Mouse (Mus musculus) right cerebral cortex, postnatal 14 days (tissue): ENCODE measurements around the gene Fn1.

ENCODE experiments used
- DNase-seq: peaks from one replicate; pipeline ENCODE4 v3.0.0; 2022

Gene Fn1

DNA sequence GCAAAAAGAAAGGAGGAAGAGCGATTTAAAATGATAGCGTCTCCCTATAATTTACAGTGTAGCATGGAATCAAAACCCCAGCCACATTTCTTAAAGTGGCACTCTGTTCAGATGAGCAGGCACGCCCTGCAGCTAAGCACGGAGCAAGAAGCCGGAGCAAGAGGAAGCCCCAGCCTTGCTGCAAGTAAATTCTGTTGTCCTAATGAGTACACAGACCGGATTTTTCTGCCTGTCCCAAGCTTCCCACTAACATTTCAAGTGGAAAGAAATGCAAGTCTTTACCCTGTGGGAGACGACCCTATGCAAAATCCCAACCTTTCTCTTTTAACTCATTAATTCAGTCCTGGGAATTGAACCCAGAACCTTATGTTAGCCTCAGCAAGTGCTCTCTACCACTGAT lies 4.8 kb downstream of the Fn1 start:
- DNase-seq, result no peak

GRCm38 (mm10) chr1:71646774-71647173 lies 6.2 kb downstream of the Fn1 start:
- DNase-seq, result no peak

DNA sequence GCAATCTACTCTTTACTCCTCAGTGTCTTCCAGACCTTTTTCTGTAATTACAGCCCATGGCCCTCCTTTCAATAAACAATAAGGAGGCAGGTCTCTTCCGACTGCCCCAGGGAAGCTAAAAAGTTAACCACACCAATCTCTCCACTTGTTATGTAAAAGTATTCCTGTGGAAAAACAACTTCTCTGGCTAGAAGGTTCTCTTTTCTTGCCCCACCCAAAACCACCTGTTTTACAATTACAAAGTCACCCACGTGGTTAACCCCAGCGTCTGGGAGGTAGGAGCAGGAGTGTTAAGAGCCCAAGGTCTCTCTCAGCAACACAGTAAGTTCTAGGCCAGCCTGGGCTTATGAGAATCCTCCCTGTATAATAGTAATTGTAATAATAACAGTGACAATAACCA lies 7.0 kb downstream of the Fn1 start:
- DNase-seq, result no peak

DNA sequence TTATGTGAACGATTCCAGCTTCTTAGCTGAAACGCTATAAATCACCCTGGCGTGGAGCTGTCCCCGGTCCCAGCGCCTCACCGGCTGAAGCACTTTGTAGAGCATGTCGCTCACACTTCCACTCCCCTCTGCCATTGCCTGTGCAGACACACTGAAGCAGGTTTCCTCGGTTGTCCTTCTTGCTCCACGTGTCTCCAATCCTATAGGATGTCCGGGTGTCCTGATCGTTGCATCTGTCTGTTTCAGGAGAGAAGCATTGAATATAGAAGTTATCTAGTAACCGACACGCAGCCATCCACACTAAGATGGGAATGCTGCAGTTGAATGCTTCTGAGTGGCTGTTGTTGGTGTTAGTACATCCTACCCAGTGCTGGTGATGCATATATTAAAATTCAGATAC lies 7.5 kb downstream of the Fn1 start:
- no peak for DNase-seq

GRCm38 (mm10) chr1:71642794-71643193 lies 10.2 kb downstream of the Fn1 start:
- no peak for DNase-seq

GRCm38 (mm10) chr1:71641206-71641605 lies 11.8 kb downstream of the Fn1 start:
- no peak for DNase-seq

DNA sequence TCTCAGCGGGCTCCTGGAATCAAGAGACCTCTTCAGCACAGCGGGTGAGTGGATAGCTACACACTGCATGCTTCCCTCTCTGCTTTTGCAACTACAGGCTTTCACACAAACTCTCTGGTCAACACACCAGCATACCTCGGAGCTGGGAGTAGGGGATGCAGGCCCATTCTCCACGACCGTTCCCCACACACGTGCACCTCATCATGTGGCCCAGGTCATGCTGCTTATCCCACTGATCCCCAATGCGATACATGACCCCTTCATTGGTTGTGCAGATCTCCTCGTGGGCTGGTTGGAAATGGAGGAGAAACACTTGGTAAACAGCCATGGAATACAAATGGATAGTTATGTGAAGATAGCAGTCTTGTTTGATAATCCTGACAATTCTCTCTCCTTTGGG lies 12.8 kb downstream of the Fn1 start:
- no peak for DNase-seq

DNA sequence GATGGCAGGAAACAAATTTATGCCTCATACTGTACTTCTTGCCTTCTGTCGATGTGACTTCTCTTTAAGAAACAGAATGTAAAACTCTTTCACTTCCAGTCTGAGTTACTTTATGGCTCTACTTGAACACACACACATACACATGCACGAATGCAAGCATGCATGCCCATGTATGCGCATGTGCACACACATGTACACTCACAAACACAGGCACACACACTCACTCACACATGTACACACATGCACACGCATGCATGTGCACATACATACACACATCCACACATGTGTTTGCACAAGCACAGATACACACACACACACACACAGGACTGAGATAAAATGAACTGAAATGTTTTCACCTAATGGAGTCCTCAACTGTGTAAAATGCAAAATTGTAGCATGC lies 16.3 kb downstream of the Fn1 start:
- no peak for DNase-seq

- DNase-seq, result no peak
These were observed 16.9 kb downstream of the Fn1 start for GRCm38 (mm10) chr1:71636116-71636515.

DNA sequence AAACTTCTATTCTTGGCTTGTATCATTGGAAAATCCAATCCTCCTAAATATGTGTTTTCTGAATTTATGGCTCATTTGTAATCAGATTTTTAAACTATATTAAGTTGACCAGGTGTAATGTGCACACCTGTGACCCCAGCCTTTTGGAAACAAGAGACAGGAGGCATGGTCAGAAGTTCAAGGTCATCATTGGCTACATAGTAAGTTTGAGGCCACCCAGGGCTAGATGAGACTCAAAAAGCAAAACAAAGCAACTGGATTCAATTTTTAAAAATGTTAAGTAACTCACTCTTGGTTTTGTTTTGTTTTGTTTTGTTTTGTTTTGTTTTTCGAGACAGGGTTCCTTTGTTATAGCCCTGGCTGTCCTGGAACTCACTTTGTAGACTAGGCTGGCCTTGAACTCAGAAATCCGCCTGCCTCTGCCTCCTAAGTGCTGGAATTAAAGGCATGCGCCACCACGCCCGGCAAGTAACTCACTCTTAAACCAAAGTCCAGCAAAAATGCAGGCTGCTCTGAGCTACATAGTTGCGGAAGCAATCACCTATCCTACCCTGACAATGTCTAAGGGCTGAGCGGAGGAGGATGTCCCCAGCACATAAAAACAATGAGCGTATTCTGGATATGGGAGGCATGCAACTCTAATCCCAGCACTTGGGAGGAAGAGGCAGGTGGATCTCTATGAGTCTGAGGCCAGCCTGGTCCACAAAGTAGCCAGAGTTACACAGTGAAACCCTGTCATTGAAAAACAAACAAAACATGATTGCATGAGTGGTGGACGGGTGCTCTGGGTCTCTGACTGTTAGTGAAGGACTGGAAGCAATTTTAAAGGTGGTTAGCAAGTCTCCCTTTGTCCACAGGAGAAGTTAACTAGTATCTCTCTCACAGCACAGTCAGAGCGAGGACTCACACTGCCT lies 17.6 kb downstream of the Fn1 start:
- DNase-seq, result no peak

GRCm38 (mm10) chr1:71634471-71634981 lies 18.5 kb downstream of the Fn1 start:
- DNase-seq, result no peak

DNA sequence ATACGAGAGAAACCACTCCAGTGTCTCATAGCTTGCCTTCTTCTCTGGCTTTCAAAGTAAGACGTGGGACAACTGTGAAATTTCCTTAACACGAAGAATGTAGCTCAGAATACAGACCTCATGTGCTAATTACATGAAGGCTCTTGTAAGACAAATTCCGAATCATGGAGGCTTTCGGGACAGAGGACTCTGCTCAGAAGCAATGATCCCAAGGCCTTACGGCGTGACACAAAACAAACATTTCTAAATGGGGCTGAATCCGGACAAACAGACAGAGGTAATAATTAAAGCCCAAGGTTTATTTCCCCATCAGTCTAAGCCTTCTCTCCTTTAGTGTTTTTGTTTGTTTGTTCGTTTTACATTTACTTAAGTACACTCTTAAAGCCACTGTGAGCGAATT lies 20.6 kb downstream of the Fn1 start:
- DNase-seq, result no peak

- DNase-seq, result no peak
These were observed 21.2 kb downstream of the Fn1 start for GRCm38 (mm10) chr1:71631811-71632210.

DNA sequence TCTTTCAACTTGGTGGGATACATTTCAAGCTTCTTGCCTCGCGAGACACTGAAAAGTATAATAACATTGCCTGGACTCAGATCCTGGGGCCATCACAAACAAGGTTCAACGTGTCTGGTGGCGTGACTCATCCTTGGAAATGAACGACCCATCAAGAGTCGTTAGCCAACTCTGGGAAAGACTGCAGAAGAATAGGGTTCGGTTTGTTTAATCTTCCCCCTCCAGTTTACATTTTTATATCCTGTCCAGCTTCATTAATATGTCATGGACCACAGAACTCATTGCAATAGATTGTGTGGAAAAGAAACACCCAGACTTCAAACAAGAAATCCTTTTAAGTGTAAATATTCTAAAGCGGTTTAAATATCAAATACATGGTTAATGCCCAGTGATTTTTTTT lies 22.8 kb downstream of the Fn1 start:
- no peak for DNase-seq

GRCm38 (mm10) chr1:71623625-71624024 lies 29.4 kb downstream of the Fn1 start:
- no peak for DNase-seq

GRCm38 (mm10) chr1:71621526-71621925 lies 31.5 kb downstream of the Fn1 start:
- no peak for DNase-seq

- DNase-seq, result no peak
These were observed 38.3 kb downstream of the Fn1 start for GRCm38 (mm10) chr1:71614545-71615246.

GRCm38 (mm10) chr1:71612256-71612655 lies 40.7 kb downstream of the Fn1 start:
- no peak for DNase-seq

DNA sequence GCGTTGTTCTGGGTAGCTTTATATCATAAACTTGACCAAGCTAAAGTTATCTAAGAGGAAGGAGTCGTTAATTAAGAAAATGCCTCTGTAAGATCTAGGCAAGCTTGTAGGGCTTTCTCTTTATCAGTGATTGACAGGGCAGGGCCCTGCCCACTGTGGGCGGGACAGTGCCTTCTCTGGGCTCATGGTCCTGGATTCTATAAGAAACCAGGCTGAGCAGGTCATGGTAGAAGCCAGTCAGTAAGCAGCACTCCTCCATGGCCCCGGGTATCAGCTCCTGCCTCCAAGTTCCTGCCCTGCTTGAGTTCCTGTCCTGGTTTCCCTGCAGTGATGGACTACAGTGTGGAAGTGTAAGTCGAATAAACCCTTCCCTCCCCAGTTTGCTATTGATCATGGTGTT lies 43.1 kb downstream of the Fn1 start:
- no peak for DNase-seq

- no peak for DNase-seq
These were observed 43.8 kb downstream of the Fn1 start for GRCm38 (mm10) chr1:71609057-71609775.

GRCm38 (mm10) chr1:71606600-71607325 lies 46.2 kb downstream of the Fn1 start:
- DNase-seq, result no peak

DNA sequence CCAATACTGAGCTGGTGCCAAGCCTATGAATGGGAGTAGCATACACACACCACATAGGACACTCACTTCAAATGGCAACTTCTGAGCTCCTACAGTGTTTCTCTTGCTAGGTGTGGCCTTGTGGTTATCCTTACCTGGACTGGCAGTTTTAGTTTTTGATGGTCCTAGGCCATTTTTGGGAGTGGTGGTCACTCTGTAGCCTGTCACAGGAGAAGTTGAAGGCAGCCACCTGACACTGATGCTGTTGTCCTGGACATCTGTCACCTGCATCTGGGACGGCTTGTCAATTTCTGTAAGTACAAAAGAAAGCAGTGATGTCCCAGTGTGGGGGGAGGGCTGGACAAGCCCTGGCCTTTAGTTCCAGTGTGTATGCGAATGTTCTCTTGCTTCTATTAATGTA lies 47.2 kb downstream of the Fn1 start:
- no peak for DNase-seq

- no peak for DNase-seq
These were observed 57.6 kb downstream of the Fn1 start for GRCm38 (mm10) chr1:71595365-71595764.
